Mouse (Mus musculus): ENCODE results near the gene Bcam. TPM values are rescaled to one million over a fixed set of nuclear protein-coding genes. Genes with fewer than 3 reads are reported as not detected.

Bcam gene
- polyA plus RNA-seq, 1 experiment from 2014 or later = 8.8 TPM

GRCm38 (mm10) chr7:19783630-19784029 lies 12.8 kb upstream of the Bcam start:
- H3K36me3 ChIP-seq (replicated peaks; ENCODE audit: insufficient read depth, low read length) = no peaks in the 10 kb centered on the region
- H3K4me1 ChIP-seq (ENCODE audit: insufficient read depth) = peaks cover 5% of the 10 kb centered on the region
- H3K4me3 ChIP-seq (ENCODE audit: low read depth, low read length) = no peak overlapping the region
- H3K27ac ChIP-seq (ENCODE audit: low read depth) = peak overlapping the region; percentile 31; the same call in 1 of the 2 replicates
- H3K9ac ChIP-seq (replicated peaks) = no peak overlapping the region
- 54% methylated on average over 8 of the region's 8 CpGs for WGBS (ENCODE audit: insufficient replicate concordance)
- 0 out of 2 replicates have a peak overlapping the region, but pooled peaks have one; percentile 20 for H3K4me2 ChIP-seq (ENCODE audit: low read depth, low read length)
- no peaks in the 10 kb centered on the region for H3K27me3 ChIP-seq (ENCODE audit: insufficient read depth, low read length)
- ATAC-seq = peak; percentile 50; the same call in 1 of the 2 replicates
- TF ChIP-seq EP300 (IDR thresholded peaks at IDR 0.05; ENCODE audit: low read depth) (no peak), CTCF (IDR thresholded peaks at IDR 0.05; ENCODE audit: low read depth) (no peak)
- H3K9me3 ChIP-seq (ENCODE audit: low read length) = peaks cover 4% of the 10 kb centered on the region; the same call in 1 of the 2 replicates
- DNase-seq = peak; percentile 40

DNA sequence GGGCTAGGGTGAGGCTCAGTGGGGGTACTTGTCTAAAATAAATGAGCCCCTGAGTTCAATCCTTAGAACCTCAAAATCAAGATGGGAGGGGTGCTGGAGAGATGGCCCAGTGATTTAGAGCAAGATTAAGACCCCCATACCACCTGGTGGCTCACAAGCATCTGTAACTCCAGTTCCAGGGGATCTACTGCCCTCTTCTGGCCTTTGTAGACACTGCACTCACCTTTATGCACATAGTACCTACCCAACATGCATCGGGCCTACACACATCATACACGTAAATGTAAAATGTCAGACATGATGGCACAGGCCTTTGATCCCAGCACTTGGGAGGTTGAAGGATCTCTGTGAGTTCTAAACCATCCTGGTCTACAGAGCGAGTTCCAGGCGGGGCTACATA lies 11.8 kb upstream of the Bcam start:
- ATAC-seq (no peak), DNase-seq (peak; percentile 39)
- Histone ChIP-seq H3K4me3 (ENCODE audit: low read depth, low read length) (no peak overlapping the region), H3K4me2 (ENCODE audit: low read depth, low read length) (no peak overlapping the region), H3K9ac (replicated peaks) (no peak overlapping the region), H3K4me1 (ENCODE audit: insufficient read depth) (peaks cover 5% of the 10 kb centered on the region), H3K36me3 (replicated peaks; ENCODE audit: insufficient read depth, low read length) (no peaks in the 10 kb centered on the region), H3K27ac (ENCODE audit: low read depth) (no peak overlapping the region), H3K27me3 (ENCODE audit: insufficient read depth, low read length) (no peaks in the 10 kb centered on the region), H3K9me3 (ENCODE audit: low read length) (peaks cover 4% of the 10 kb centered on the region; the same call in 1 of the 2 replicates)
- TF ChIP-seq EP300 (IDR thresholded peaks at IDR 0.05; ENCODE audit: low read depth) (no peak), CTCF (IDR thresholded peaks at IDR 0.05; ENCODE audit: low read depth) (peak; percentile 63)
- WGBS (ENCODE audit: insufficient replicate concordance) = 75% methylated on average over 4 of the region's 4 CpGs

DNA sequence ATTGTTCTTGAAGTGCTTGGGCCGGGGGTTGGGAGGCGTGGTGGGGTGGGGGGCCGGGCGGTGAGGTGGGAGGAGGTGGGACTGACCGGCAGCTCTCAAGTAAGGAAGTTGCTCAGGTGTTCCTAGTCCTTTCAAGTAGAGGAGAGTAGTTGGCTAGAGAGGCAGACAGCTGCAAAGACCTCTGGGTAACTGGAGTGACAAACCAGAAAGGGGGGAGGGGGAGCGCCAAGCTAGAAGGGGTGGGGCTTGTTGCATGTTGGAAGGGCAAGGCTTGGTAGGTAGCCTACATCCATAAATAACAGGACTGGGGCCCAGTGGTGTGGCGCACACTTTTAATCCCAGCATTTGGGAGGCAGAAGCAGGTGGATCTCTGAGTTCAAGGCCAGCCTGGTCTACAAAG lies 10.9 kb upstream of the Bcam start:
- WGBS (ENCODE audit: insufficient replicate concordance) = 72% methylated on average over 7 of the region's 7 CpGs
- no peak overlapping the region for H3K9ac ChIP-seq (replicated peaks)
- ATAC-seq (no peak), DNase-seq (no peak)
- H3K4me3 ChIP-seq (ENCODE audit: low read depth, low read length) = no peak overlapping the region
- H3K9me3 ChIP-seq (ENCODE audit: low read length) = peaks cover 4% of the 10 kb centered on the region; the same call in 1 of the 2 replicates
- H3K4me1 ChIP-seq (ENCODE audit: insufficient read depth) = peaks cover 5% of the 10 kb centered on the region
- H3K27me3 ChIP-seq (ENCODE audit: insufficient read depth, low read length) = no peaks in the 10 kb centered on the region
- no peaks in the 10 kb centered on the region for H3K36me3 ChIP-seq (replicated peaks; ENCODE audit: insufficient read depth, low read length)
- no peak overlapping the region for H3K27ac ChIP-seq (ENCODE audit: low read depth)
- TF ChIP-seq EP300 (IDR thresholded peaks at IDR 0.05; ENCODE audit: low read depth) (no peak), CTCF (IDR thresholded peaks at IDR 0.05; ENCODE audit: low read depth) (no peak)
- no peak overlapping the region for H3K4me2 ChIP-seq (ENCODE audit: low read depth, low read length)

DNA sequence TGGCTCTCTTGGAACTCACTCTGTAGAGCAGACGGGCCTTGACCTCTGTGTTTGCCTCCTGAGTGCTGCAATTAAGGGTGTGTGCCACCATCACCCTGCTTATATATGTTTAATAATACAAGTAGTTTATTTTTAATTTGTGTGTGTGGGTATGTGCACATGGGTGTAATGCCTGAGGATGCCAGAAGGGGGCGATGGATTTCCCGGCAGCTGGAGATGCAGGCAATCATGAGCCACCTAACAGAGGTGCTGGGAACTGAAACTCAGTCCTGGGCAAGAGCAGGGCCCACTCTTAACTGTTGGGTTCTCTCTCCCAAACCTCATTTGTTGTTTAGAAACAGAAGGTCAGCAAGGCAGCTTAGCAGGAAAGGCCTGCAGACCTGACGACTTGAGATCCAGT lies 9.1 kb upstream of the Bcam start:
- TF ChIP-seq EP300 (IDR thresholded peaks at IDR 0.05; ENCODE audit: low read depth) (no peak), CTCF (IDR thresholded peaks at IDR 0.05; ENCODE audit: low read depth) (peak; percentile 41)
- Histone ChIP-seq H3K27ac (ENCODE audit: low read depth) (no peak overlapping the region), H3K27me3 (ENCODE audit: insufficient read depth, low read length) (no peaks in the 10 kb centered on the region), H3K4me3 (ENCODE audit: low read depth, low read length) (no peak overlapping the region), H3K4me2 (ENCODE audit: low read depth, low read length) (no peak overlapping the region), H3K9me3 (ENCODE audit: low read length) (peaks cover 4% of the 10 kb centered on the region; the same call in 1 of the 2 replicates), H3K36me3 (replicated peaks; ENCODE audit: insufficient read depth, low read length) (no peaks in the 10 kb centered on the region), H3K9ac (replicated peaks) (no peak overlapping the region), H3K4me1 (ENCODE audit: insufficient read depth) (peaks cover 3% of the 10 kb centered on the region)
- DNase-seq (no peak), ATAC-seq (no peak)
- 75% methylated on average over 4 of the region's 4 CpGs for WGBS (ENCODE audit: insufficient replicate concordance)

DNA sequence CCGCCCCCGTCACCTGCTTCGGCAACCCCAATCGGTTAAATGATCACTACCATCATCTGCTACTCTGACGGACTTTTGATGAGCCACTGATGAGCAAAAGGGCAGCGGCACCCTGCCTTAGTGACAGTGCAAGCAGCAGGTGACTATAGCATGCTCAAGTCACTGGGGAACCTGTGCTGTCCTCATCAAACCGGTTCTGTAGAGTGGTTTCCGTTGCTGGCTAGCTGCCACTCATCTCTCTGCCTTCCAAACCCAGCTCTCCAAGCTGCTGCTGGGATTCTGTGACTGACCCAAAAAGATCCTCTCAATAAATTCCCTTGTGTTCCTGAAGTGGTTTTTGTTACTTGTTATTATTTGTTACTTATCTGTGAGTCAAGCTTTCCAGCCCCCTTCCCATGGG lies 7.8 kb upstream of the Bcam start:
- ATAC-seq = no peak
- Histone ChIP-seq H3K27ac (ENCODE audit: low read depth) (no peak overlapping the region), H3K27me3 (ENCODE audit: insufficient read depth, low read length) (no peaks in the 10 kb centered on the region), H3K4me1 (ENCODE audit: insufficient read depth) (no peaks in the 10 kb centered on the region; the same call in 1 of the 2 replicates), H3K4me3 (ENCODE audit: low read depth, low read length) (no peak overlapping the region), H3K36me3 (replicated peaks; ENCODE audit: insufficient read depth, low read length) (no peaks in the 10 kb centered on the region), H3K4me2 (ENCODE audit: low read depth, low read length) (no peak overlapping the region), H3K9ac (replicated peaks) (no peak overlapping the region), H3K9me3 (ENCODE audit: low read length) (peaks cover 4% of the 10 kb centered on the region; the same call in 1 of the 2 replicates)
- DNase-seq = no peak
- 77% methylated on average over 8 of the region's 8 CpGs for WGBS (ENCODE audit: insufficient replicate concordance)
- no peak for TF ChIP-seq CTCF (IDR thresholded peaks at IDR 0.05; ENCODE audit: low read depth)
- TF ChIP-seq EP300 (IDR thresholded peaks at IDR 0.05; ENCODE audit: low read depth) = no peak

- H3K4me2 ChIP-seq (ENCODE audit: low read depth, low read length) = no peak overlapping the region
- H3K4me3 ChIP-seq (ENCODE audit: low read depth, low read length) = no peak overlapping the region
- TF ChIP-seq EP300 (IDR thresholded peaks at IDR 0.05; ENCODE audit: low read depth) (no peak), CTCF (IDR thresholded peaks at IDR 0.05; ENCODE audit: low read depth) (no peak)
- H3K27ac ChIP-seq (ENCODE audit: low read depth) = no peak overlapping the region
- no peak overlapping the region for H3K9ac ChIP-seq (replicated peaks)
- H3K36me3 ChIP-seq (replicated peaks; ENCODE audit: insufficient read depth, low read length) = no peaks in the 10 kb centered on the region
- DNase-seq (no peak), ATAC-seq (no peak)
- 80% methylated on average over 11 of the region's 11 CpGs for WGBS (ENCODE audit: insufficient replicate concordance)
- H3K27me3 ChIP-seq (ENCODE audit: insufficient read depth, low read length) = no peaks in the 10 kb centered on the region
- H3K9me3 ChIP-seq (ENCODE audit: low read length) = peaks cover 4% of the 10 kb centered on the region; the same call in 1 of the 2 replicates
- H3K4me1 ChIP-seq (ENCODE audit: insufficient read depth) = no peaks in the 10 kb centered on the region
Observed at GRCm38 (mm10) chr7:19777049-19777723, 6.4 kb upstream of the Bcam start.
